Mouse (Mus musculus) kidney, adult 2 months (tissue): Measurements from ENCODE around the gene Ggps1.

Experiments
- CTCF ChIP-seq: fragments of 200-500 bp; conservative IDR thresholded peaks from 2 replicates; pipeline ENCODE4 v1.5.1; 2011; ENCODE audit warnings: low read depth, mild to moderate bottlenecking, control low read depth, low read length, moderate library complexity, mixed read lengths; ENCODE audit not compliant: insufficient read depth, insufficient read length
- POLR2A ChIP-seq: fragments of 200-500 bp; IDR thresholded peaks from one replicate; pipeline ENCODE4 v1.6.1; 2011; ENCODE audit warnings: low read depth, low read length, control low read depth

DNA sequence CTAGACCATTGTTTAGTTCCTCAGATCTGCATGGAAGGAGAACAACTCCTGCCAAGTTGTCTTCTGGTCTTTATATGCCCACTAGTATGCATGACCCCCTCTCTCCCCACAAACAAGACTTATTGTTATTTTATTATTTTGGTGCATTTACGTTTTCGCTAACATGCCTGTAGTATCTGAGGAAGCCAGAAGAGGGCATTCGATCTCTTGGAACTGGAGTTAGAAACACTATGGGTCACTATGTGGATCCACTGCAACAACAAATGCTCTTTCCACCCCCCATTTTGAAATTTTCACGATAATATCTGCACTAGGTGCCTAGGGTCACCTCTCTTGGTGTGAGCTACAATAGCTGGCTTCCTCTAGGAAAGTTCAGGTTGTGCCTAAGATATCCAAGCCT is 59.2 kb downstream of the Ggps1 start:
- no peak for TF ChIP-seq POLR2A
- no peak for TF ChIP-seq CTCF
